Mouse (Mus musculus) liver, adult 2 months (tissue): ENCODE measurements at regions not wholly inside any gene's neighbourhood (a gene's known extent, or its start where the extent isn't known, plus 50 kb on each side); places are given as distances from the start of the nearest gene placed in this dataset.

ENCODE experiments used
- CTCF ChIP-seq: fragments of 200-500 bp; IDR thresholded peaks from 2 replicates; pipeline ENCODE4 v1.5.1; 2011; ENCODE audit warnings: low read depth, low read length, control low read depth
- POLR2A ChIP-seq: fragments of 200-500 bp; IDR thresholded peaks from 2 replicates; pipeline ENCODE4 v1.6.1; 2011; ENCODE audit warnings: low read length, control low read depth; ENCODE audit not compliant: insufficient read depth; ENCODE audit errors: extremely low read depth

- TF ChIP-seq CTCF = no peak
- TF ChIP-seq POLR2A = no peak
Observed at GRCm38 (mm10) chr7:129982411-129982810, 390.7 kb downstream of the Wdr11 start.
